Mouse (Mus musculus) C2C12 (cell line): ENCODE results near the gene Igf2r.
A peak's percentile ranks its signal among the peaks of the same experiment; 100 is the strongest.

ENCODE experiments used
- CEBPB ChIP-seq: IDR thresholded peaks from one replicate; pipeline ENCODE4 v1.6.1; 2011; ENCODE audit warnings: low read depth, mild to moderate bottlenecking, control low read depth, moderate library complexity
- CTCF ChIP-seq: IDR thresholded peaks from one replicate; pipeline ENCODE4 v1.5.1; 2011; ENCODE audit not compliant: control insufficient read depth, insufficient read depth, insufficient read length
- FOSL1 ChIP-seq: IDR thresholded peaks from one replicate; pipeline ENCODE4 v1.8.0; 2011; ENCODE audit warnings: mild to moderate bottlenecking, low read length; ENCODE audit not compliant: poor library complexity, insufficient read depth, severe bottlenecking
- MYOD1 ChIP-seq: IDR thresholded peaks from one replicate; pipeline ENCODE4 v1.6.1; 2011; ENCODE audit warnings: low read depth; ENCODE audit not compliant: control insufficient read depth, insufficient read length

GRCm38 (mm10) chr17:12751218-12751617, 18.2 kb downstream of the Igf2r start:
- TF ChIP-seq CTCF (no peak), CEBPB (no peak), FOSL1 (no peak), MYOD1 (peak; percentile 49)
